Mouse (Mus musculus) frontal cortex, postnatal 36 days (tissue): Measurements from ENCODE around the gene Mfsd11.

ENCODE experiments used
- DNase-seq, 2 experiments: peaks; one replicate each; pipeline ENCODE4 v3.0.0; 2022; ENCODE audit warnings: low spot score in 2 of 2

The Mfsd11 gene

GRCm38 (mm10) chr11:116852291-116852890, at the start of gene Mfsd11:
Gene Mfsd11 (plus strand): TSS chr11:116852440.
- DNase-seq = peak; percentile 66 to 67

- DNase-seq = no peak
These were observed 49.5 kb upstream of the Mfsd11 start for GRCm38 (mm10) chr11:116802709-116803108.

GRCm38 (mm10) chr11:116806136-116807071, 45.8 kb upstream of the Mfsd11 start:
- no peak for DNase-seq

GRCm38 (mm10) chr11:116807116-116807515, 45.1 kb upstream of the Mfsd11 start:
- no peak for DNase-seq

GRCm38 (mm10) chr11:116807526-116807925, 44.7 kb upstream of the Mfsd11 start:
- no peak for DNase-seq

- peak; percentile 79 to 88 for DNase-seq
These were observed 44.2 kb upstream of the Mfsd11 start for GRCm38 (mm10) chr11:116807938-116808606.

GRCm38 (mm10) chr11:116808811-116809395, 43.3 kb upstream of the Mfsd11 start:
- DNase-seq = peak in 1 of 2 experiments; percentile 1

- no peak for DNase-seq
These were observed 42.7 kb upstream of the Mfsd11 start for GRCm38 (mm10) chr11:116809520-116809919.

GRCm38 (mm10) chr11:116810528-116810927, 41.7 kb upstream of the Mfsd11 start:
- peak in 1 of 2 experiments; percentile 11 for DNase-seq

GRCm38 (mm10) chr11:116810983-116811901, 41.0 kb upstream of the Mfsd11 start:
- DNase-seq = peak; percentile 76 to 83

GRCm38 (mm10) chr11:116812793-116813529, 39.3 kb upstream of the Mfsd11 start:
- DNase-seq = peak in 1 of 2 experiments; percentile 1

GRCm38 (mm10) chr11:116813610-116814009, 38.6 kb upstream of the Mfsd11 start:
- DNase-seq = no peak

- DNase-seq = no peak
These were observed 38.0 kb upstream of the Mfsd11 start for GRCm38 (mm10) chr11:116814076-116814883.

GRCm38 (mm10) chr11:116814884-116815415, 37.3 kb upstream of the Mfsd11 start:
- no peak for DNase-seq

GRCm38 (mm10) chr11:116816769-116817168, 35.5 kb upstream of the Mfsd11 start:
- no peak for DNase-seq

GRCm38 (mm10) chr11:116817567-116817966, 34.7 kb upstream of the Mfsd11 start:
- DNase-seq = no peak

- no peak for DNase-seq
These were observed 33.5 kb upstream of the Mfsd11 start for GRCm38 (mm10) chr11:116818722-116819121.

- DNase-seq = no peak
These were observed 32.2 kb upstream of the Mfsd11 start for GRCm38 (mm10) chr11:116819932-116820593.
